Mouse (Mus musculus) adrenal gland, adult 8-10 months (tissue): ENCODE measurements around the gene Galnt9. TPM values are rescaled to one million over a fixed set of nuclear protein-coding genes. Genes with fewer than 3 reads are reported as not detected.
A peak's percentile ranks its signal among the peaks of the same experiment; 100 is the strongest.

Experiments
- DNase-seq: peaks from one replicate; pipeline ENCODE4 v3.0.0; 2022
- total RNA-seq, 4 experiments: library from RNA; stranded (reverse); gene quantifications; 2 replicates each; pipeline ENCODE4 v1.2.4; 2022

Galnt9 gene
- total RNA-seq, 4 experiments from 2014 or later = 0.14 to 0.17 (median 0.16) TPM

- DNase-seq = no peak
Measured at GRCm38 (mm10) chr5:110589833-110590232, 45.7 kb downstream of the Galnt9 start.

GRCm38 (mm10) chr5:110594465-110594864 is 50.3 kb downstream of the Galnt9 start:
- DNase-seq = no peak

GRCm38 (mm10) chr5:110595341-110595740 is 51.2 kb downstream of the Galnt9 start:
- no peak for DNase-seq

- no peak for DNase-seq
Measured at GRCm38 (mm10) chr5:110596086-110596780, 52.1 kb downstream of the Galnt9 start.

- no peak for DNase-seq
Measured at GRCm38 (mm10) chr5:110597502-110597901, 53.3 kb downstream of the Galnt9 start.

- DNase-seq = no peak
Measured at GRCm38 (mm10) chr5:110598298-110599095, 54.3 kb downstream of the Galnt9 start.

GRCm38 (mm10) chr5:110603016-110603685 is 59.0 kb downstream of the Galnt9 start:
- peak; percentile 18 for DNase-seq

- DNase-seq = no peak
Measured at GRCm38 (mm10) chr5:110604311-110604710, 60.2 kb downstream of the Galnt9 start.

GRCm38 (mm10) chr5:110605531-110606221 is 61.5 kb downstream of the Galnt9 start:
- no peak for DNase-seq

GRCm38 (mm10) chr5:110607767-110608166 is 63.6 kb downstream of the Galnt9 start:
- no peak for DNase-seq

GRCm38 (mm10) chr5:110608336-110608735 is 64.2 kb downstream of the Galnt9 start:
- no peak for DNase-seq

- DNase-seq = no peak
Measured at GRCm38 (mm10) chr5:110608941-110609340, 64.8 kb downstream of the Galnt9 start.

GRCm38 (mm10) chr5:110609425-110609824 is 65.3 kb downstream of the Galnt9 start:
- DNase-seq = no peak

- no peak for DNase-seq
Measured at GRCm38 (mm10) chr5:110609868-110610267, 65.7 kb downstream of the Galnt9 start.

- no peak for DNase-seq
Measured at GRCm38 (mm10) chr5:110610484-110610883, 66.3 kb downstream of the Galnt9 start.

GRCm38 (mm10) chr5:110611435-110612158 is 67.4 kb downstream of the Galnt9 start:
- no peak for DNase-seq

GRCm38 (mm10) chr5:110619226-110619625 is 75.1 kb downstream of the Galnt9 start:
- no peak for DNase-seq

GRCm38 (mm10) chr5:110624319-110624718 is 80.2 kb downstream of the Galnt9 start:
- DNase-seq = no peak

GRCm38 (mm10) chr5:110627351-110627750 is 83.2 kb downstream of the Galnt9 start:
- no peak for DNase-seq

GRCm38 (mm10) chr5:110628156-110628555 is 84.0 kb downstream of the Galnt9 start:
- no peak for DNase-seq

- DNase-seq = peak; percentile 75
Measured at GRCm38 (mm10) chr5:110629525-110630120, 85.5 kb downstream of the Galnt9 start.
